ENCODE assay signal across 8 mouse cellular contexts in the genomic region with DNA sequence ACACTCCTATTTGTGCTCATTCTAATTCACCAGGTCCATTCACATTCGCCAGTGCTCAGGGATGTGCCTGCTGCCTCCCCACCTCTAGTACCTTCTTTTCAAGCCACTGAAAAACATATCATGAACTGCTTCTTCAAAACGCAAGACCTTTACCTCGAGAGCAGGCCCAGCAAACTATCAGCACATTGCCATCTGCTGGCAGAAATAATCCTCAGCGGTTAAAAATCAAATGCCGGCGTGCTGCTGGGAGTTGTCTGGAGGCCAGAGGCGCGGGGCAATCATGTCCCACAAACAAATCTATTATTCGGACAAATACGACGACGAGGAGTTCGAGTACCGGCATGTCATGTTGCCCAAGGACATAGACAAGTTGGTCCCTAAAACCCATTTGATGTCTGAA. TPM values are rescaled to one million over a fixed set of nuclear protein-coding genes. Genes with fewer than 3 reads are reported as not detected.
DNase-seq lines count a peak whose midpoint lies in the region; ATAC-seq and TF ChIP-seq lines count a peak whose summit lies in the region.
"Had no signal": no experiment of that assay in that cellular context is flagged by ENCODE, and none has a peak within 500 bp of the region (broad histone marks: within the 10 kb centered on the region; RNA-seq: fewer than 3 reads in every experiment).

No protein-coding gene starts in this region.

- H3K9me3 ChIP-seq in kidney, postnatal 0 days (replicated peaks; ENCODE audit: low read length), result no peaks in the 10 kb centered on the region
- H3K9me3 ChIP-seq in liver, embryonic 11.5 days (ENCODE audit: control insufficient read depth, low read length), result no peaks in the 10 kb centered on the region

- no peak overlapping the region for H3K4me3 ChIP-seq in kidney, postnatal 0 days (replicated peaks; ENCODE audit: low read depth, low read length)
- H3K4me3 ChIP-seq in liver, embryonic 11.5 days (ENCODE audit: low read depth, low read length), result no peak overlapping the region

- H3K36me3 ChIP-seq in kidney, postnatal 0 days (ENCODE audit: insufficient read depth, low read length), result no peaks in the 10 kb centered on the region
- no peaks in the 10 kb centered on the region for H3K36me3 ChIP-seq in liver, embryonic 11.5 days (ENCODE audit: control insufficient read depth, insufficient read depth, low read length)

- no peak overlapping the region for H3K4me2 ChIP-seq in kidney, postnatal 0 days (ENCODE audit: low read length)
- H3K4me2 ChIP-seq in liver, embryonic 11.5 days, result no peak overlapping the region

- 24% methylated on average over 14 of the region's 14 CpGs for WGBS in kidney, postnatal 0 days
- 30% methylated on average over 14 of the region's 14 CpGs for WGBS in liver, embryonic 11.5 days

- no peak overlapping the region for H3K27ac ChIP-seq in kidney, postnatal 0 days
- no peak overlapping the region for H3K27ac ChIP-seq in liver, embryonic 11.5 days (ENCODE audit: low read depth, low read length)

- peak; percentile 77 for TF ChIP-seq CTCF in kidney, postnatal 0 days (IDR thresholded peaks at IDR 0.05; ENCODE audit: low read depth)

- H3K27me3 ChIP-seq in kidney, postnatal 0 days (ENCODE audit: insufficient read depth, low read length), result no peaks in the 10 kb centered on the region
- no peaks in the 10 kb centered on the region for H3K27me3 ChIP-seq in liver, embryonic 11.5 days (replicated peaks; ENCODE audit: control insufficient read depth, insufficient read depth, low read length)

- peak; percentile 60; the same call in 1 of the 2 replicates for ATAC-seq in common myeloid progenitor, adult 5-6 weeks (replicated peaks; ENCODE audit: low read depth, poor library complexity, severe bottlenecking)
- no peak for ATAC-seq in kidney, postnatal 0 days (replicated peaks; ENCODE audit: low FRiP score, low read depth)
- ATAC-seq in liver, embryonic 11.5 days (replicated peaks; ENCODE audit: low FRiP score), result no peak

- H3K9ac ChIP-seq in kidney, postnatal 0 days (ENCODE audit: low read depth, low read length), result no peak overlapping the region
- no peak overlapping the region for H3K9ac ChIP-seq in liver, embryonic 11.5 days (ENCODE audit: low read depth, low read length)

- peak; percentile 42 for DNase-seq in ovary, postnatal 14 days (ENCODE audit: low spot score)
- DNase-seq in ovary, adult 18-20 months (ENCODE audit: low spot score), result no peak
- DNase-seq in adrenal gland, adult (ENCODE audit: inconsistent age in 2 of 2, low spot score in 1 of 2), result peak; percentile 29 to 80
- DNase-seq in kidney, postnatal 0 days (ENCODE audit: low spot score), result peak; percentile 71
- DNase-seq in liver, embryonic 11.5 days (ENCODE audit: low spot score), result peak; percentile 33
- peak; percentile 4 to 5 for DNase-seq in right cerebral cortex, postnatal 36 days (ENCODE audit: low spot score in 2 of 2)

- no peaks in the 10 kb centered on the region for H3K4me1 ChIP-seq in kidney, postnatal 0 days (replicated peaks; ENCODE audit: insufficient read depth, low read length)
- H3K4me1 ChIP-seq in liver, embryonic 11.5 days (replicated peaks; ENCODE audit: control insufficient read depth, insufficient read depth, low read length), result no peaks in the 10 kb centered on the region

RNA-seq across cellular contexts. Expression of a gene that starts 19.6 kb away (rescaled TPM):
- not detected in 2 replicates for total RNA-seq in common myeloid progenitor, adult 5-6 weeks (2017)
- polyA plus RNA-seq in kidney, postnatal 0 days (2015; fragmentation: Nextera tagmentation; extraction: Ambion mirVana), result not detected in 2 replicates
- polyA plus RNA-seq in liver, embryonic 11.5 days (2014; fragmentation: Nextera tagmentation; extraction: Ambion mirVana), result not detected in 2 replicates
- polyA plus RNA-seq: heart, embryonic 16.5 days had no signal

RNA-seq across cellular contexts. Expression of a gene that starts 48.4 kb away (rescaled TPM):
- total RNA-seq in common myeloid progenitor, adult 5-6 weeks (2017), result not detected in 2 replicates
- polyA plus RNA-seq in kidney, postnatal 0 days (2015; fragmentation: Nextera tagmentation; extraction: Ambion mirVana), result 1.4 and 2.0 TPM in 2 replicates
- polyA plus RNA-seq in liver, embryonic 11.5 days (2014; fragmentation: Nextera tagmentation; extraction: Ambion mirVana), result 0.71 and 1.1 TPM in 2 replicates

RNA-seq across cellular contexts. Expression of a gene that starts 54.5 kb away (rescaled TPM):
- total RNA-seq in common myeloid progenitor, adult 5-6 weeks (2017), result not detected in 2 replicates
- polyA plus RNA-seq in kidney, postnatal 0 days (2015; fragmentation: Nextera tagmentation; extraction: Ambion mirVana), result not detected in 2 replicates
- not detected in 2 replicates for polyA plus RNA-seq in liver, embryonic 11.5 days (2014; fragmentation: Nextera tagmentation; extraction: Ambion mirVana)
- polyA plus RNA-seq: heart, embryonic 16.5 days had no signal
